Comparison of ENCODE assay signal across 23 mouse cellular contexts in genomic region chr1:144421374-144421773, GRCm38 (mm10).
"Had no signal": no experiment of that assay in that cellular context is flagged by ENCODE, and none has a peak within 500 bp of the region (broad histone marks: within the 10 kb centered on the region; RNA-seq: fewer than 3 reads in every experiment).

No protein-coding gene starts in this region.

- H3K36me3 ChIP-seq: limb, embryonic 12.5 days; limb, embryonic 15.5 days; midbrain, embryonic 12.5 days; neural tube, embryonic 12.5 days had no signal

- H3K4me1 ChIP-seq: limb, embryonic 12.5 days; limb, embryonic 15.5 days; midbrain, embryonic 12.5 days; neural tube, embryonic 12.5 days had no signal

- ATAC-seq: intestine, embryonic 16.5 days; liver, postnatal 0 days; lung, postnatal 0 days; midbrain, embryonic 16.5 days had no signal

- H3K9me3 ChIP-seq: limb, embryonic 12.5 days; limb, embryonic 15.5 days; midbrain, embryonic 12.5 days; neural tube, embryonic 12.5 days had no signal

- H3K27me3 ChIP-seq: limb, embryonic 12.5 days; limb, embryonic 15.5 days; midbrain, embryonic 12.5 days; neural tube, embryonic 12.5 days had no signal

- H3K27ac ChIP-seq: kidney, postnatal 0 days; layer of hippocampus, adult 2 months; limb, embryonic 12.5 days; limb, embryonic 15.5 days; liver, embryonic 14.5 days; macrophage; midbrain, embryonic 12.5 days; neural tube, embryonic 12.5 days; stomach, postnatal 0 days had no signal

- H3K9ac ChIP-seq: limb, embryonic 12.5 days; limb, embryonic 15.5 days; liver, embryonic 14.5 days; liver, postnatal 0 days; lung, embryonic 14.5 days; midbrain, embryonic 12.5 days; neural tube, embryonic 12.5 days had no signal

- H3K4me3 ChIP-seq: layer of hippocampus, adult 2 months; limb, embryonic 12.5 days; limb, embryonic 15.5 days; midbrain, embryonic 12.5 days; neural tube, embryonic 12.5 days had no signal

- H3K4me2 ChIP-seq: limb, embryonic 12.5 days; limb, embryonic 15.5 days; liver, embryonic 11.5 days; lung, embryonic 14.5 days; midbrain, embryonic 12.5 days; neural tube, embryonic 12.5 days had no signal

- DNase-seq: kidney, adult 2 months; kidney, postnatal 25 days; layer of hippocampus, adult 9-11 months; liver, postnatal 0 days; lung, embryonic 14.5 days; right cerebral cortex, postnatal 14 days; right cerebral cortex, postnatal 4 days; thymus, adult 2 months; thymus, postnatal 14 days; thymus, postnatal 4 days had no signal
